Mouse (Mus musculus): Measurements from ENCODE around the gene Wnt16.

- no peak for TF ChIP-seq CTCF (conservative IDR thresholded peaks at IDR 0.05 in 1 of 2, IDR thresholded peaks at IDR 0.05 in 1 of 2; ENCODE audit: low read depth in 2 of 2, low read length in 2 of 2)
- no peak for TF ChIP-seq UBTF (IDR thresholded peaks at IDR 0.05; ENCODE audit: low read depth, low read length)
- no peak for TF ChIP-seq SIN3A (IDR thresholded peaks at IDR 0.05; ENCODE audit: low read length)
- no peak for TF ChIP-seq POLR2AphosphoS2 (IDR thresholded peaks at IDR 0.05; ENCODE audit: low read depth, low read length)
- no peak for TF ChIP-seq HCFC1 (IDR thresholded peaks at IDR 0.05; ENCODE audit: low read depth, low read length)
- no peak for TF ChIP-seq EP300 (IDR thresholded peaks at IDR 0.05; ENCODE audit: low read length)
- TF ChIP-seq MAFK (IDR thresholded peaks at IDR 0.05; ENCODE audit: insufficient replicate concordance, low read length), result no peak
- no peak for TF ChIP-seq ELF1 (IDR thresholded peaks at IDR 0.05; ENCODE audit: low read depth, low read length)
- TF ChIP-seq TBP (conservative IDR thresholded peaks at IDR 0.05; ENCODE audit: low read depth, low read length), result no peak
- no peak; the same call in 1 of the 2 replicates for TF ChIP-seq POLR2A (IDR thresholded peaks at IDR 0.05; ENCODE audit: low read depth, low read length)
- TF ChIP-seq CHD1 (IDR thresholded peaks at IDR 0.05; ENCODE audit: low read depth, low read length), result no peak
- no peak for TF ChIP-seq NRF1 (IDR thresholded peaks at IDR 0.05; ENCODE audit: low read depth, low read length)
- 0 out of 2 replicates have a peak, but pooled peaks have one; percentile 34 for TF ChIP-seq IRF4 (IDR thresholded peaks at IDR 0.05; ENCODE audit: low read depth, low read length)
Observed at GRCm38 (mm10) chr6:22340779-22341178, 52.8 kb downstream of the Wnt16 start.
